Mouse (Mus musculus) testis, adult 2 months (tissue): ENCODE results near the gene Yif1b. TPM values are rescaled to one million over a fixed set of nuclear protein-coding genes. Genes with fewer than 3 reads are reported as not detected.
A peak's percentile ranks its signal among the peaks of the same experiment; 100 is the strongest.

ENCODE experiments used
- H3K27ac ChIP-seq: fragments of 200-500 bp; 2 replicates; pipeline ENCODE4 v1.5.1; 2012; ENCODE audit warnings: low read depth, low read length; ENCODE audit not compliant: control insufficient read depth, insufficient read depth
- H3K27me3 ChIP-seq: fragments of 200-500 bp; 2 replicates; pipeline ENCODE4 v1.6.1; 2012; ENCODE audit warnings: mild to moderate bottlenecking, low read length, moderate library complexity; ENCODE audit not compliant: control insufficient read depth, insufficient read depth
- H3K36me3 ChIP-seq: fragments of 200-500 bp; 2 replicates; pipeline ENCODE4 v1.6.1; 2012; ENCODE audit warnings: mild to moderate bottlenecking, low read length; ENCODE audit not compliant: control insufficient read depth, insufficient read depth
- H3K4me1 ChIP-seq: fragments of 200-500 bp; 2 replicates; pipeline ENCODE4 v1.6.1; 2012; ENCODE audit warnings: low read length; ENCODE audit not compliant: control insufficient read depth, insufficient read depth
- H3K4me3 ChIP-seq: fragments of 200-500 bp; 2 replicates; pipeline ENCODE4 v1.5.1; 2012; ENCODE audit warnings: low read depth, mild to moderate bottlenecking, low read length, moderate library complexity, mixed read lengths; ENCODE audit not compliant: control insufficient read depth
- CTCF ChIP-seq: fragments of 200-500 bp; IDR thresholded peaks from 2 replicates; pipeline ENCODE4 v1.5.1; 2012; ENCODE audit warnings: low read depth, mild to moderate bottlenecking, inconsistent platforms, low read length, moderate library complexity; ENCODE audit not compliant: control insufficient read depth, insufficient read depth, insufficient replicate concordance
- POLR2A ChIP-seq: fragments of 200-500 bp; IDR thresholded peaks from 2 replicates; pipeline ENCODE4 v1.6.1; 2012; ENCODE audit warnings: low read depth, mild to moderate bottlenecking, inconsistent platforms, low read length, moderate library complexity; ENCODE audit not compliant: control insufficient read depth
- polyA plus RNA-seq: library from polyadenylated mRNA; depleted of rRNA; stranded (reverse); fragments of >200 nt; gene quantifications from 2 replicates; pipeline ENCODE4 v1.2.3, GENCODE M21; 2012

Yif1b gene
- polyA plus RNA-seq, 1 experiment: 321 TPM

DNA sequence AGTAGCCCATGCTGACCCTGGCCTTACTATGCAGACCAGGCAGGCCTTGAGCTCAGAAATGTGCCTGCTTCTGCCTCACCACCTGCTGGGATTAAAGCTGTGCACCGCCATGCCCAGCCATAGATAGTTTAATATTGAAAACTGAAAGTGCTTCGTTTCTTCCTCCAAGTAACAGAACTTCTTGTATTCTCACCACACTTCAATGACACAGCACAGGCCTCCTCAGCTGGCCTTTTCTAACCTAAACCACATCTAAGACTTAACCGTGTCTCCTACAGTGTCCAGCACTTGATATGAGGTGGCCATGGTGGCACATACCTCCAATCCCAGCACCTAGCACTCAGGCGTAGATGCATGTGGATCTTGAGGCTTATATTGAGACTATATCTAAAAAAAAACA is 32.3 kb downstream of the Yif1b start:
- Histone ChIP-seq H3K36me3 (no peaks in the 10 kb centered on the region; the same call in none of the 2 replicates), H3K27me3 (no peaks in the 10 kb centered on the region), H3K4me1 (peaks cover 4% of the 10 kb centered on the region), H3K27ac (no peak overlapping the region), H3K4me3 (no peak overlapping the region)
- TF ChIP-seq CTCF (no peak), POLR2A (no peak)

DNA sequence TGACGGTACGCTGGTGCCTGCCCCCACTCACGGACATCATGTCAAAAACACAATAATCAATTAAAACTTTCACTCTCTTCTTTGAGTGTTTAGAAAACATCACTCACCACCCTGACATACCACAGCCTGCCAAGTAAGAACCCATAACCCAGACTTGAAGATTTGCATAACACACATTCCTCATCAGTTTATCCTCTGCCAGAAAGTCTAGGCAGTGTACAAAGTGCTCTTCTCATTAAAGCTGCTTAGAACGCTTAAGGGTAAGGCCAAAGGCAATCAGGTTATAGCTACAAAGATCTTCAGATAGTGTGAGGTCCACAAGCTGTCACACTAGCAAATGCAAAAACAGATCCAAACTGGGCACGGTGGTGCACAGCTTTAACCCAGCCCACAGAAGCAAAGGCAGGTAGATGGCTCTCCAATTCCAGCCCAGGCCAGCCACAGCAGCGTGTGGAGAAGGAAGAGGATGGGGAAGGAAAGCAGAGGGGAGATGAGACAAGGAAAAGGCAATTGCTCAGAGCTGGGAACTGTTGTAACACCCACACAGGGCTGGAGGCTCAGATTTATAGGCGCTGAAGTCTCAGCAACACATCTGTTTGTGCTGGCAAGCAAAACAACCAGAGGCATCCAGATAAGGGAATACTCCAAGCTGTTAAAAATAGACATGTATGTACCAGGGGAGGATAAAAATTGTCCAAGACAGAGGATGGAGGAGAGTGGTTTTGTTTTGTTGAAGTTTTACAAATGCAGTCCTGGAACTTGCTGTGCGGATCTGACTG is 33.7 kb downstream of the Yif1b start:
- no peak overlapping the region for H3K27ac ChIP-seq
- TF ChIP-seq POLR2A (no peak), CTCF (no peak)
- no peaks in the 10 kb centered on the region for H3K27me3 ChIP-seq
- no peak overlapping the region for H3K4me3 ChIP-seq
- H3K36me3 ChIP-seq: no peaks in the 10 kb centered on the region; the same call in none of the 2 replicates
- H3K4me1 ChIP-seq: peaks cover 4% of the 10 kb centered on the region

DNA sequence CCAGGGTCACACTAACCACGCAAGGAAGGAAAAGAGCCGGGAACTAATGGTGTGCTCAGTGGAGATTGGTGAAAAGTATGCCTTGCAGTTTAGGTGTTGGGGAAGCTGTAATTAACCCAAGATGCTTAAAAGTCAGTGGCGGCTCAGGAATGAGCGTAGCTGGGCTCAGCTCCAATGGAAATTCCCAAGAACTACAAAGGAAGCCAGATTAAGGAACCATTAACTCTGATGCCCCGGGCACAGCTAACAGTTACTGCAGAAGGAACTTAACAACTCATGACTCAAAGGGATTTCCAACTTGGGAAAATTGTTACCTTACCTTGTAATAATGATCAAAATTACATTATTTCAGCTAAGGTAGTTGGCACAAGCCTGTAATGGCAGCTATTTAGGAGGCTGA is 38.6 kb downstream of the Yif1b start:
- Histone ChIP-seq H3K27me3 (no peaks in the 10 kb centered on the region), H3K4me3 (no peak overlapping the region), H3K36me3 (no peaks in the 10 kb centered on the region; the same call in 1 of the 2 replicates), H3K27ac (no peak overlapping the region), H3K4me1 (peaks cover 9% of the 10 kb centered on the region)
- no peak for TF ChIP-seq CTCF
- TF ChIP-seq POLR2A: no peak

DNA sequence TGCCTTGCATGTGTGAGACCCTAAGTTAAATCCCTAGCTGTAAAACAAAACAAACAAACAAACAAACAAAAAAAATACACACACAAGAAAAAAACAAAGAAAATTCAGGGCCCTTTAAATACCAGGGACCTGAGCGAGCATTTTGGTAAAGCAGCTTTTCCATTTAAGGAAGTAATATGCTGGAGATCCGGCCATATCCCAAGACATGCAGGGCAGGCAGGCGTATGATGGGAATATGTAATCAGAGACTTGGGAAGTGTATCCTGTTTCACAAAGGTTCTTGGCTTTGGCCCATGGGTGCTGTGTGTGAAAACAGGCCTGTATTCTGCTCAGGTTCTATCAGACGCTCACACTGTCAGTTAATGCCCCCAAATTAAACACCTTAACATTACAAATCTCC is 39.4 kb downstream of the Yif1b start:
- H3K27me3 ChIP-seq: no peaks in the 10 kb centered on the region
- no peak for TF ChIP-seq CTCF
- no peak for TF ChIP-seq POLR2A
- H3K4me1 ChIP-seq: peaks cover 9% of the 10 kb centered on the region
- H3K27ac ChIP-seq: no peak overlapping the region
- H3K36me3 ChIP-seq: no peaks in the 10 kb centered on the region
- H3K4me3 ChIP-seq: no peak overlapping the region

DNA sequence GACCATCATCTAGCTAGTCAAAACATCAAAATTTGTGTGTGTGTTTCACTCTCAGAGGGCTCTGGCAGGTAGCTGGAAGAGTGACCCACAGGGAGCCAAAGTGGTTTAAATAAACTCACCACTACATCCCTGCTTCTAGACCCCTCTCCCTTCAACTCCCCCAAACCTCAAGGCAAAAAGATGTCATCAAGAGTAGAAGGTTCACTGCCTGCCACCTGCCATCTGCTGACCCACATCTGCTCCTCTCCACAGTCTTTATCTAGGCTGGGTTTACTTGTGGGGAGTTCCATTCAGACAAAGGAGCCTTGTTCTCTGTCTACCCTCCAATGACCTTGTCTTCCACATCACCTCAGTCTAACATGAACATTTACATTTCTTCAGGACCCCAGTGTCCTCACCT is 41.1 kb downstream of the Yif1b start:
- Histone ChIP-seq H3K27ac (no peak overlapping the region), H3K4me3 (peak overlapping the region; percentile 59; the same call in 1 of the 2 replicates), H3K4me1 (peaks cover 11% of the 10 kb centered on the region), H3K36me3 (no peaks in the 10 kb centered on the region), H3K27me3 (no peaks in the 10 kb centered on the region)
- TF ChIP-seq CTCF: no peak
- no peak for TF ChIP-seq POLR2A

DNA sequence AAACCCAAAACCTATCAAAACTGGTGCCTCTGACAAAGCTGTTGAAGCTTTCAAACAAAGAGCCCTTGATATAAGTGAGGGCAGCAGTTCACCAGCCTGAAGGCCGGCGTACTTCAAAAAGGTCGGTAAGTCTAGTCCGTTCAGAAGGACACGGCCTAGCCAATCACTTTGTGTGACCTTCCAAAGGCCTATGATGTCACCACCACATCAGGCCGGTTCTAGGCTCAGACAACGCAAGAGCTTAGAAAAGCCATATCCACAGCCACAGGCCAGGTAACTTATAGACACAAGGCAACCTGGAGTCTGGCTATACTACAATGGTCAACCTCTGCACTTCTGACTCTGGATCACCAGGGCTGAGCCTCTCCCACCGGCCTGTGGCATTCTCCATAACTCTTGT is 41.8 kb downstream of the Yif1b start:
- H3K36me3 ChIP-seq: no peaks in the 10 kb centered on the region
- peak overlapping the region; percentile 91 for H3K27ac ChIP-seq
- peak overlapping the region; percentile 95 for H3K4me3 ChIP-seq
- no peaks in the 10 kb centered on the region for H3K27me3 ChIP-seq
- H3K4me1 ChIP-seq: peaks cover 11% of the 10 kb centered on the region
- TF ChIP-seq CTCF: no peak
- no peak for TF ChIP-seq POLR2A

DNA sequence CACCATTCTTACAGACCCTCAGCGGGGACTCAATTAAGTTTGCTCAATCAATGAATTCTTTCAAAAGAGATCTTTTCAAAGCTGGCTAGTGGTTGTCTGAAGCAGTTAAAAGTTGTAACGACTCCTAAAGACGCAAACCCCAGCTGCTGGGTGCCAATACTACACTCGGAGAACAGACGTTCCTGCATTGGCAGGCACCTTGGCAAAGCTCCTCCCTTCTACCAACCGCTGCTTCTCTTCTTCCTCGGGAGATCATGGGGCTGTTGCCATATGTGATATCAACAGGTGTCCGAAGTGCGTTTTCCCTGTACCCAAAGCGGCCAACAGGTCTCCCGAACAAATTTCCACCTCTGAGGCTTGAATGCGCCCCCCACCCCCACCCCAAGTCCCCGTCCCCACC is 42.7 kb downstream of the Yif1b start:
- no peak for TF ChIP-seq CTCF
- no peak for TF ChIP-seq POLR2A
- no peaks in the 10 kb centered on the region for H3K27me3 ChIP-seq
- peak overlapping the region; percentile 91 for H3K27ac ChIP-seq
- peak overlapping the region; percentile 95 for H3K4me3 ChIP-seq
- H3K4me1 ChIP-seq: peaks cover 11% of the 10 kb centered on the region
- no peaks in the 10 kb centered on the region for H3K36me3 ChIP-seq
